Mouse (Mus musculus): ENCODE measurements around the gene Slc19a3.
A peak's percentile ranks its signal among the peaks of the same experiment; 100 is the strongest.

- TF ChIP-seq CTCF (IDR thresholded peaks at IDR 0.05; ENCODE audit: low read depth) (peak; percentile 57), EP300 (IDR thresholded peaks at IDR 0.05; ENCODE audit: low read depth) (no peak)
These were observed 26.6 kb upstream of the Slc19a3 start for GRCm38 (mm10) chr1:83064851-83065250.
